Mouse (Mus musculus) limb, embryonic 14.5 days (tissue): ENCODE measurements around the gene Gapvd1. TPM values are rescaled to one million over a fixed set of nuclear protein-coding genes. Genes with fewer than 3 reads are reported as not detected.
A peak's percentile ranks its signal among the peaks of the same experiment; 100 is the strongest.

Experiments
- ATAC-seq: fragments of 200-750 bp; cut with Nextera tagmentation; 2 replicates; pipeline ENCODE4 v1.8.0; 2017; ENCODE audit warnings: low read depth, moderate number of reproducible peaks, moderate TSS enrichment; ENCODE audit not compliant: low FRiP score
- DNase-seq: peaks from one replicate; pipeline ENCODE4 v3.0.0-alpha.2; 2015; ENCODE audit warnings: low spot score
- H3K27ac ChIP-seq: fragments of 300-500 bp; sonication (generic); replicated peaks from 2 replicates; pipeline ENCODE4 v1.5.1; 2014; ENCODE audit warnings: low read depth, mild to moderate bottlenecking, low read length, moderate library complexity, mixed read lengths
- H3K27me3 ChIP-seq: fragments of 300-500 bp; sonication (generic); 2 replicates; pipeline ENCODE4 v1.6.1; 2014; ENCODE audit warnings: low read length, mixed read lengths; ENCODE audit not compliant: control insufficient read depth, insufficient read depth
- H3K36me3 ChIP-seq: fragments of 300-500 bp; sonication (generic); 2 replicates; pipeline ENCODE4 v1.6.1; 2014; ENCODE audit warnings: mild to moderate bottlenecking, low read length, moderate library complexity, mixed read lengths; ENCODE audit not compliant: control insufficient read depth, insufficient read depth
- H3K4me1 ChIP-seq: fragments of 300-500 bp; sonication (generic); 2 replicates; pipeline ENCODE4 v1.6.1; 2014; ENCODE audit warnings: antibody characterized with exemption, low read length, mixed read lengths; ENCODE audit not compliant: control insufficient read depth, insufficient read depth
- H3K4me2 ChIP-seq: fragments of 300-500 bp; sonication (generic); replicated peaks from 2 replicates; pipeline ENCODE4 v1.6.1; 2014; ENCODE audit warnings: low read depth, mild to moderate bottlenecking, low read length, moderate library complexity; ENCODE audit not compliant: severe bottlenecking
- H3K4me3 ChIP-seq: fragments of 300-500 bp; sonication (generic); replicated peaks from 2 replicates; pipeline ENCODE4 v1.5.1; 2014; ENCODE audit warnings: low read length
- H3K9ac ChIP-seq: fragments of 300-500 bp; sonication (generic); 2 replicates; pipeline ENCODE4 v1.6.1; 2014; ENCODE audit warnings: mild to moderate bottlenecking, low read depth, low read length, moderate library complexity; ENCODE audit not compliant: severe bottlenecking
- H3K9me3 ChIP-seq: fragments of 300-500 bp; sonication (generic); 2 replicates; pipeline ENCODE4 v1.6.1; 2016; ENCODE audit warnings: low read length; ENCODE audit not compliant: control insufficient read depth
- POLR2A ChIP-seq: fragments of 200-500 bp; IDR thresholded peaks from 2 replicates; pipeline ENCODE4 v1.8.0; 2012; ENCODE audit warnings: inconsistent platforms, mild to moderate bottlenecking, moderate library complexity, borderline replicate concordance; ENCODE audit not compliant: insufficient read depth, insufficient read length; ENCODE audit errors: extremely low read depth
- WGBS: fragments of 180-500 bp; shearing (Covaris S2); extraction: QIAGEN DNeasy Blood & Tissue Kit; methylation state at CpG from one replicate; pipeline ENCODE4 v1.1.7; 2014; 5-methylcytosine and 5-hydroxymethylcytosine counted together
- polyA plus RNA-seq, 2 experiments: library from polyadenylated mRNA; depleted of rRNA in 1 of 2; stranded (reverse) in 1 of 2; unstranded in 1 of 2; fragments of >200 nt; fragmentation: Nextera tagmentation in 1 of 2; extraction: Ambion mirVana in 1 of 2; gene quantifications; 2 replicates each; pipeline versions ENCODE4 v1.2.1 to v1.2.3; 2012 to 2014

Gapvd1 gene
- polyA plus RNA-seq, 2 experiments: 41.4 to 84.2 TPM

GRCm38 (mm10) chr2:34773673-34774072 is 18.6 kb upstream of the Gapvd1 start:
- H3K4me3 ChIP-seq: peak overlapping the region; percentile 98
- peak overlapping the region; percentile 76 for H3K4me2 ChIP-seq
- TF ChIP-seq POLR2A: no peak
- no peak overlapping the region for H3K27ac ChIP-seq
- H3K36me3 ChIP-seq: peaks cover 60% of the 10 kb centered on the region
- peaks cover 37% of the 10 kb centered on the region for H3K4me1 ChIP-seq
- no peak for ATAC-seq
- WGBS: 80% methylated on average over 4 of the region's 4 CpGs
- no peaks in the 10 kb centered on the region for H3K9me3 ChIP-seq
- no peaks in the 10 kb centered on the region for H3K27me3 ChIP-seq
- DNase-seq: no peak
- no peak overlapping the region for H3K9ac ChIP-seq

- Histone ChIP-seq H3K9ac (peak overlapping the region; percentile 98), H3K4me1 (peaks cover 37% of the 10 kb centered on the region), H3K36me3 (peaks cover 48% of the 10 kb centered on the region), H3K9me3 (no peaks in the 10 kb centered on the region), H3K4me2 (peak overlapping the region; percentile 76), H3K27me3 (no peaks in the 10 kb centered on the region), H3K27ac (peak overlapping the region; percentile 89), H3K4me3 (peak overlapping the region; percentile 98)
- no peak for TF ChIP-seq POLR2A
- ATAC-seq: peak; percentile 11; the same call in 1 of the 2 replicates
- peak; percentile 47 for DNase-seq
- 3% methylated on average over 50 of the region's 50 CpGs for WGBS
Measured at GRCm38 (mm10) chr2:34772252-34773235, 17.5 kb upstream of the Gapvd1 start.

- H3K27ac ChIP-seq: peak within 1 kb of the TSS; percentile 90
- WGBS: under 1% methylated on average over 57 of the region's 60 CpGs
- ATAC-seq (peak; percentile 98), DNase-seq (peak; percentile 100)
- peaks cover 32% of the 10 kb centered on the region for H3K4me1 ChIP-seq
- H3K4me2 ChIP-seq: peak within 1 kb of the TSS; percentile 76
- H3K36me3 ChIP-seq: peaks cover 39% of the 10 kb centered on the region
- peak within 1 kb of the TSS; percentile 98 for H3K4me3 ChIP-seq
- peak within 1 kb of the TSS; percentile 98 for H3K9ac ChIP-seq
- no peaks in the 10 kb centered on the region for H3K27me3 ChIP-seq
- H3K9me3 ChIP-seq: no peaks in the 10 kb centered on the region
- TF ChIP-seq POLR2A: peak; percentile 100
Measured at GRCm38 (mm10) chr2:34771368-34772226, 16.6 kb upstream of the Gapvd1 start, which contains the start of gene Hspa5. Gene Hspa5, plus strand, starts transcription at chr2:34771970.

- Histone ChIP-seq H3K4me1 (peaks cover 29% of the 10 kb centered on the region), H3K9ac (peak overlapping the region; percentile 84), H3K9me3 (no peaks in the 10 kb centered on the region), H3K4me3 (peak overlapping the region; percentile 98), H3K27ac (peak overlapping the region; percentile 90), H3K4me2 (peak overlapping the region; percentile 61), H3K27me3 (no peaks in the 10 kb centered on the region), H3K36me3 (peaks cover 32% of the 10 kb centered on the region)
- no peak for DNase-seq
- ATAC-seq: no peak
- 5% methylated on average over 6 of the region's 6 CpGs for WGBS
- no peak for TF ChIP-seq POLR2A
Measured at GRCm38 (mm10) chr2:34770951-34771350, 15.9 kb upstream of the Gapvd1 start.

DNA sequence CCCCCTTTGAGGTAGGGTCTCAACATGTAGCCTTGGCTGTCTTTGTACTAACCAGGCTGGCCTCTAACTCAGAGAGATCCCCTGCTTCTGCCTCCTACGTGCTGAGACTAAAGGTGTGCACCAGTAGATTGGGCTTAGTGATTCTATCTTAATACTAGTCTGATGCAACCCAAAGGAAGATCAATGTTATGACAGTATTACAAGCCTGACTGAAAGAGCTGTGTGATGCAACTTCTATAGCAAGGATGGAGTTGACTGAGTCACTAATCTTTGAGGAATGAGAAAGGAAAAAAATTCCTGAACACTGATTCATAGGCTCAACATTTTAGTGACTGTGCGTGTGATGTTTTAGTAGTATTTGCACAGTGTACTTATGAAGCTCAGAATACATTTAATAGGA is 15.0 kb upstream of the Gapvd1 start:
- no peak overlapping the region for H3K9ac ChIP-seq
- ATAC-seq: no peak
- H3K27me3 ChIP-seq: no peaks in the 10 kb centered on the region
- H3K4me2 ChIP-seq: no peak overlapping the region
- H3K36me3 ChIP-seq: peaks cover 23% of the 10 kb centered on the region
- H3K27ac ChIP-seq: no peak overlapping the region
- no peak for DNase-seq
- 95% methylated on average over 2 of the region's 2 CpGs for WGBS
- peaks cover 20% of the 10 kb centered on the region for H3K4me1 ChIP-seq
- no peaks in the 10 kb centered on the region for H3K9me3 ChIP-seq
- no peak overlapping the region; the same call in 1 of the 2 replicates for H3K4me3 ChIP-seq
- no peak for TF ChIP-seq POLR2A
